Mouse (Mus musculus): ENCODE results near the gene Rbm38.

The Rbm38 gene

GRCm38 (mm10) chr2:173014741-173015287 is 5.5 kb upstream of the Rbm38 start:
- DNase-seq (ENCODE audit: low spot score in 2 of 2): no peak

GRCm38 (mm10) chr2:173017940-173018339 is 2.4 kb upstream of the Rbm38 start:
- no peak for DNase-seq (ENCODE audit: low spot score in 2 of 2)

- DNase-seq (ENCODE audit: low spot score in 2 of 2): no peak
Measured at GRCm38 (mm10) chr2:173018618-173019017, 1.7 kb upstream of the Rbm38 start.

GRCm38 (mm10) chr2:173019322-173019721 is 976 bp upstream of the Rbm38 start:
- DNase-seq (ENCODE audit: low spot score in 2 of 2): no peak

- peak; percentile 75 to 80 for DNase-seq (ENCODE audit: low spot score in 2 of 2)
Measured at GRCm38 (mm10) chr2:173019790-173020189, 508 bp upstream of the Rbm38 start.

GRCm38 (mm10) chr2:173021633-173022055 is 1.3 kb downstream of the Rbm38 start:
- peak; percentile 81 to 90 for DNase-seq (ENCODE audit: low spot score in 2 of 2)

- DNase-seq (ENCODE audit: low spot score in 2 of 2): no peak
Measured at GRCm38 (mm10) chr2:173022056-173022681, 1.9 kb downstream of the Rbm38 start.

- DNase-seq (ENCODE audit: low spot score in 2 of 2): no peak
Measured at GRCm38 (mm10) chr2:173022813-173023212, 2.5 kb downstream of the Rbm38 start.

- no peak for DNase-seq (ENCODE audit: low spot score in 2 of 2)
Measured at GRCm38 (mm10) chr2:173023371-173023851, 3.1 kb downstream of the Rbm38 start.

GRCm38 (mm10) chr2:173023966-173024365 is 3.7 kb downstream of the Rbm38 start:
- no peak for DNase-seq (ENCODE audit: low spot score in 2 of 2)

GRCm38 (mm10) chr2:173024392-173024791 is 4.1 kb downstream of the Rbm38 start:
- DNase-seq (ENCODE audit: low spot score in 2 of 2): no peak

GRCm38 (mm10) chr2:173024938-173025337 is 4.6 kb downstream of the Rbm38 start:
- DNase-seq (ENCODE audit: low spot score in 2 of 2): no peak

- no peak for DNase-seq (ENCODE audit: low spot score in 2 of 2)
Measured at GRCm38 (mm10) chr2:173026286-173026685, 6.0 kb downstream of the Rbm38 start.

- no peak for DNase-seq (ENCODE audit: low spot score in 2 of 2)
Measured at GRCm38 (mm10) chr2:173026688-173027131, 6.4 kb downstream of the Rbm38 start.

- DNase-seq (ENCODE audit: low spot score in 2 of 2): no peak
Measured at GRCm38 (mm10) chr2:173027169-173027823, 7.0 kb downstream of the Rbm38 start.

GRCm38 (mm10) chr2:173027824-173028495 is 7.7 kb downstream of the Rbm38 start:
- no peak for DNase-seq (ENCODE audit: low spot score in 2 of 2)

GRCm38 (mm10) chr2:173028508-173029031 is 8.3 kb downstream of the Rbm38 start:
- DNase-seq (ENCODE audit: low spot score in 2 of 2): no peak

- DNase-seq (ENCODE audit: low spot score in 2 of 2): no peak
Measured at GRCm38 (mm10) chr2:173030591-173031338, 10.5 kb downstream of the Rbm38 start.

GRCm38 (mm10) chr2:173033531-173033930 is 13.2 kb downstream of the Rbm38 start:
- DNase-seq (ENCODE audit: low spot score in 2 of 2): no peak

- DNase-seq (ENCODE audit: low spot score in 2 of 2): no peak
Measured at GRCm38 (mm10) chr2:173034998-173035397, 14.7 kb downstream of the Rbm38 start.

- no peak for DNase-seq (ENCODE audit: low spot score in 2 of 2)
Measured at GRCm38 (mm10) chr2:173035653-173036052, 15.4 kb downstream of the Rbm38 start.
